Mouse (Mus musculus) induced T-regulatory cell, adult 2 months (primary cell): ENCODE measurements around the gene Galnt6.
A peak's percentile ranks its signal among the peaks of the same experiment; 100 is the strongest.

Experiments used
- DNase-seq: peaks from one replicate; pipeline ENCODE4 v3.0.0-alpha.2; 2012; ENCODE audit warnings: low read depth

Galnt6 gene

DNA sequence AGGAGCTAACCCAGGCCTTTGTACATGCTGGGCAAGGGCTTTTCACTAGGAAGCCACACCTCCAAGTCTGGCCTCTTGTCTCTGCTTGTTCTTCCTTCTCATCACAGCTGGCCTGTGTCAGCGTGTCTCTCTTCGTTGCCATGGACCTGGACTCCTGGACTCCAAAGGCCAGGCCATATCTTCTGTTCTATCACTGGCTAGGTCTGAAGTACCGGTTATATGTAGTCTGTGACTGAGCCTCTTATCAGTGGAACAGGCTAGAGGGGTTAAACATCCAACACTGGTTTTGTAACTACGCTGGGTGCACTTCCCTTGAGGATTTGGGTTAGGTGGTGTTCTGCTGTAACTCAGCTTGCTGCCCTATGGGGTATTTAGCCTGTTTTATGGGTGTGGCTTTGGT, 7.2 kb downstream of the Galnt6 start:
- no peak for DNase-seq

DNA sequence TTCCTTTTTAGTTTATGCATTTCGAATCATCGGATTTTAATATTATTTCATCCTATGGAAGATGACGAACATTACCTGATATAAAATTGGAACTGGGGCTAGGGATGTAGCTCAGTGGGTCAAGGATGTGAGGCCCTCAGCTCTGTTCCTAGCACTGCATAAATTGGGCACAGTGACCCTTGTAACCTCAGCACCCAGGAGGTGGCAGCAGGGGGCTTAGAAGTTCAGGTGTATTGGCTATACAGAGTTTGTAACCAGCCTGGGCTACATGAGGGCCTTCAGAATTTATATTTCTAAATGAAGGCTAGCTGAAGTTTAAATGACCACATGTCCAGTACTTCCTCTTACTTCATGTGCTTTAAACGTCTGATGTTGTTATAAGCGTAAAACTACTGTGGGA, 7.7 kb downstream of the Galnt6 start:
- DNase-seq = no peak

- peak; percentile 83 for DNase-seq
Measured at GRCm38 (mm10) chr15:100720066-100720465, 9.1 kb downstream of the Galnt6 start.

- DNase-seq = no peak
Measured at GRCm38 (mm10) chr15:100719217-100719616, 10.0 kb downstream of the Galnt6 start.

GRCm38 (mm10) chr15:100718572-100718971, 10.6 kb downstream of the Galnt6 start:
- peak; percentile 60 for DNase-seq

DNA sequence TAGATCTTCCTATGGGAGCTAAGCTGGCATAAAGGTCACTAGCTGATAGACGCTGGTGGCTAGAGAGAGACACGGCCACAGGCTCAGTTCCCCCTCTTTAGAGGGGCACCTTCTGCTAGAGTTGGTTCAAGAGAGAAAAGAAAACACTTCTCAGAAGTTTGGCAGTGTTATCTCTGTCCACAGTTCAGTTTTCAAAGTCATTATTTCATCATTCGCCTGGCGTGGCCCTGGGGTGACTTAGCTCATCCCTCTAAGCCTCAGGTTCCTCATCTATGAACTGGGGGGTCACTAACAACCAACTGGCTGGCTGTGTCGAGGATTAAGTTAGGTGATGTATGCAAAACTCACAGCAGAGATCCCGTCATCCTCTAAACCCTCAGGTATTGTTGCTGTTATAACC, 11.2 kb downstream of the Galnt6 start:
- no peak for DNase-seq

- DNase-seq = no peak
Measured at GRCm38 (mm10) chr15:100715399-100715993, 13.7 kb downstream of the Galnt6 start.

DNA sequence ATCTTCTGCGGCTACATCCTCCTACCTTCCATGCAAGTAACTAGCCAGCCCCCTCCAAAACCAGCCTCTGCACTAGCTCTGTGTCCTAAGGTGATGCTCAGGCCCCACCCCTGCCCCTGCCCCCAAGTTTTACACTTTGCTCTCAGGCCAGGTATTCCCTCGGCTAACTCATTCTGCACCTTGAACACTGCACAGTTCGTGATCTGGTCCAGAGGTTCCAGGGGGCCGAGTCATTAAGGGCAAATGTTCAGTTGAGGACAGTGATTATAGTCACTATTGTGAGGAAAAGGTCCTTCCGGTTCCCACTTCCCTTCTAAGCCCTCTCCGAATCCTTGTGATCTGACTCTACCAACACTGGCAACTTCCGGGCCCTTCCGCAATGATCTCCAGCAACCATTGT, 14.7 kb downstream of the Galnt6 start:
- DNase-seq = no peak

DNA sequence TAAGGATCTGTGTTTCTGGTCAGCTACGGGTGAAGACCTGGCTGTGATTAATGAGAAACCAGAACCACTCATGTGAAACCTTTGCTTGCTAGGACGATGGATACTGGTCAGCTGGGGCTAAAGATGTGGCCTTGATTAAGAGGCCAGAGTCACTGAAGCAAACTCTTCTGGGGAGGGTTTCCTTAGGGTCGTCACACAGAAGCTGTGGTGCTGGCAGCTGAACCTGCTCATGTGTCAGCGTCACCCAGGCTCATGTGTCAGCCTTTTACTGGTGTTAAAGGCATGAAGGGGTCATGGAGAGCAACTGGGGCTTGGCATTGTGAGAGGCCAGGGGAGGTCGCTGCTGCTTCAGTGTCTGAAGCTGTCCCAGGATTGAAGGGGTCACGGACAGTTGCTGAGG, 18.3 kb downstream of the Galnt6 start:
- DNase-seq = no peak

DNA sequence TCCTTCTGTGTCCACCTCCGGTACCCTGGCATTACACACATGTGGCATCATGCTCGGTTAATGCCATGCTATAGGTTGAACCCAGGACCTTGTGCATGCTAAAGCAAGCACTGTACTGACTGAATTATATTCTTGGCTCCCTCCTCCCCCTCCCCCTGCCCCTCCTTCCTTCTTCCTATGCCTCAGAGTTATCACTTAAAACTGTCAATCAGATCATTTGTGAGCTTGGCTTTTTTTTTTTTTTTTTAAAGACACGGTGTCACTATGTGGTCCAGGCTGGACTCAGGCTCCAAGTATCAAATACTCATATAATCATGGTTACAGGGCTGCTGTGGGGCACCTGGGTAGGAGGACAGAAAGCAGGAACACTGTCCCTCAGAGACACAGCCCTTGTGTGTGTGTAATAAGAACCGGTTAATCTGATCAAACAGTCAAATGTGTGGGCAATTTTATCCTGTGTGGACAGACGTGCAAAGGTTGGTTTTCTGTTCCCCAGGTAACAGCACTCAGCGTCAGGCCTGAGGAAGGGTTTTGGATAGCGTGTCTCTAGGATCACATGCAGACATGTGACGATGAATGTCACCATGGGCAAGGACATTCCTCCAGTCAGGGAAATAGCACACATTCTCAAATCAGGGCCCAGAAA, 20.6 kb downstream of the Galnt6 start:
- peak; percentile 60 for DNase-seq

GRCm38 (mm10) chr15:100706226-100706625, 22.9 kb downstream of the Galnt6 start:
- DNase-seq = peak; percentile 94

- no peak for DNase-seq
Measured at GRCm38 (mm10) chr15:100705376-100705775, 23.8 kb downstream of the Galnt6 start.

DNA sequence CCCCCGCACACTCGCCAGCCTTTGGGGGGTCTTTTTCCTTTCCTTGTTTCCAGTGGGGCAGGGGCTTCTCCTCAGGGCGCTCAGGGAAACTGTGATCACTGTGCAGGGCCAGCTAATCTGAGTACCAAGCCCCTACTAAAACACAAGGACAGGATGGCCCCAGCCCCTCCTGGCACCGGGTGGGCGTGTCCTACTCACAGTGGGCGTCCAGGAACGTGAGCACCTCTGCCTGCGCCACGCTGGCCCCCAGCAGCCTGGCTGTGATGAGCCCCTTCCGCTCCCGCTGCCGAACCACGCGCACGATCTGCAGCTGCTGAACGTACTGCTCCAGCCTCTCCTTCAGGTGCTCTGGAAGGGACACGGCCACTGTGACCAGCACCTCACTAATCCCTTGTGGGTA, 25.3 kb downstream of the Galnt6 start:
- DNase-seq = no peak

DNA sequence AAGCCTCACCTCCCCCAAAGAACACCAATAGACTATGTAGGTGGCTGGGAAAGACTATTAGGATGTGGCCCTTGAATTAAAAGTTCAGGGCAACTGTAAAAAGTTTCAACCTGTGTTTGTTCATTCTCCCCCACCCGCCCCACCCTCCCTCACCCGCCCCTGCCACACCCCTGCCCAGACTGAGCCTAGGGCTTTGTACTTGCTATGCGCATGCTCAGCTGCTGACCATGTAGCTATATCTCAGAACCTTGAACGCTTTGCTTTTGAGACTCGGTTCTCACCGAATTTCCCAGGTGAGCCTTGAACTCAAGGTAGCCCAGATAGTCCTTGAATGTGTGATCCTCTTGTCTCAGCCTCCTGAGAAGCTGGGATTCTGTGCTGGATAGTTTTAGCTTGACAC, 27.3 kb downstream of the Galnt6 start:
- DNase-seq = no peak

- no peak for DNase-seq
Measured at GRCm38 (mm10) chr15:100701108-100701507, 28.1 kb downstream of the Galnt6 start.

- no peak for DNase-seq
Measured at GRCm38 (mm10) chr15:100700424-100700823, 28.8 kb downstream of the Galnt6 start.

DNA sequence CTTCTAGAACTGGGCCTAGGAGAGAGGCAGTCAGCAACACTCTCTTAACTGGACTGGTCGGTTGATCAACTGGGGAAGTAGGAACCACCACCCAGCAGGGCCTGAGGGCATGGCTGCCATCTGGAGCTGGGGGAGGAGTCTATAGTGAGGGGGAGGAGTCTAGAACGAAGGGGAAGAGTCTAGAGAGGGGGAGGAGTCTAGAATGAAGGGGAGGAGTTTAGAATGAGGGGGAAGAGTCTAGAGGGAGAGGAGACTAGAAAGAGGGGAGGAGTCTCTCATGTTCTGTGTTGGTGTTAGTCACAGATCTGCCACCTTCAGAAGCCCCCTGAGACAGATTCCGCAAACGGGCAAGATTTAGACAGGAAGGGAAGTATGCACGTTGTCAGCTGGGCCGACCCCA, 29.8 kb downstream of the Galnt6 start:
- peak; percentile 70 for DNase-seq

DNA sequence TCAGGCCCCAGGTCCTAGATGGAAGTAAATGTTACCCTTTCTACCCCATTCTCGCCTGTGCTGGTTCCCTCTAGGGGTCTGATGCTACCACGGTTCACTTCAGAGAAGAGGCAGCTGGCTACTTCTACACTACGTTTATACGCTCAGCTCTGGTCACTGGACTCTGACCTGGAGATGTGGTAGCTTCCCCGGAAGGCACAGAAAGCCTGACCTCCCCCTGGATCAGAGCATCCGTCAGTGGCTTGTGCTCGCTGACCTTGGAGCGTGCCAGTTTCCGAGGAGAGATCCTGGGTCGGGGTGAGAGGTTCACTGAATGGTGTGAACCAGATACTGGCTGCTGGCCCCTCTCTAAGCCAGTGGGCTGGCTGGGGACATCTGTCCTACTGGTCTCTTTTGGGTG, 31.1 kb downstream of the Galnt6 start:
- no peak for DNase-seq

- DNase-seq = no peak
Measured at GRCm38 (mm10) chr15:100694406-100694805, 34.8 kb downstream of the Galnt6 start.

GRCm38 (mm10) chr15:100691990-100692389, 37.2 kb downstream of the Galnt6 start:
- DNase-seq = no peak

DNA sequence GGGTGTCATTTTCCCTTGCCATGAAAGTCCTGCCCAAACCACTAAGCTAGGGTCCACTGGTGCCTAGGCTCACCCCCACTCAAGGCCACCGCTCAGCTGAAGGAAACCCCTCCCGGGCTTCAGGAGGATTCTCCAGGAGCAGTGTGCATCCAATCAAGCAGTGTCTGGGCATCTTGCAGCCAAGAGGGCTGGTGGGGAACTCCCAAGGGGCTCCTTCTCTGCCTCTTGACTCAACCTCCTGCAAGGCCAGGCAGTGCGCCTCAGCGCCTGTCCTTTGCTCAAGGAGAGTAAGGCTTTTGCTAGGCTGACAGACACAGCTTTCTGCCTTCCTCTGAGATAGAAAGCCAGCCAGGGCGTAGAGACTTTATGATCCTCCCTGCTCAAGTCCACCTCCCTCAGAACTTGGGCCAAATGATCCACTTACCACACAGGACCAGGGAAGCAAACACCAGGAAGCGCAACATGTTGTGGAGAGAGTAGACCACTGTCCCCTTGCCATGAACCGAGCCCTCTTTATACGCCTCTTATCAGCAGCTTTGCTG, 41.7 kb downstream of the Galnt6 start, which contains the start of gene Cela1:
Gene Cela1, minus strand, starts transcription at position 492 of the 542 bp plus-strand sequence.
- no peak for DNase-seq

DNA sequence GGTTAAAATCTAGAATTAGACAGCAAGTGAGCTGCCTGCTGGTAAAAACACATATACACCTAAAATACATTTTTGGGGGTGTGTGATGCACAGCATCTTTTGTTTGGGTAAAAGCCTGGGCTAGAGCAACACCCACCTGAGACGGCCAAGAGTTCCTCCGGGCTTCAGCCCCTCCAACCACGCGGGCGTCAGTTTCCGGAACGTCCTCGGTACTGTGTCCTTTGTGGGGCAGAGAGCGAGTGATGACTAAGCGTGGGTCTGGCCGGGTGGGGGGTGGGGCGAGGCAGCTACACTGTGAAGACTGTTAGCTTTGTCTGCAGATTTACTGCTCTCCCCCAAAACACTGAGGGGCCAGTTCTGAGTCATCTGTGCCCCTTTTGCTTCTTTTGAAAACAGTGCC, 42.2 kb downstream of the Galnt6 start:
- peak; percentile 83 for DNase-seq

GRCm38 (mm10) chr15:100686434-100686833, 42.7 kb downstream of the Galnt6 start:
- DNase-seq = peak; percentile 49

GRCm38 (mm10) chr15:100685849-100686248, 43.3 kb downstream of the Galnt6 start:
- DNase-seq = no peak
